Mouse (Mus musculus) cortical plate, adult 2 months (tissue): Measurements from ENCODE around the gene Pigm. TPM values are rescaled to one million over a fixed set of nuclear protein-coding genes. Genes with fewer than 3 reads are reported as not detected.
A peak's percentile ranks its signal among the peaks of the same experiment; 100 is the strongest.

Source experiments
- H3K27ac ChIP-seq: fragments of 200-500 bp; 2 replicates; pipeline ENCODE4 v1.5.1; 2012; ENCODE audit warnings: low read length, control low read depth, inconsistent platforms; ENCODE audit not compliant: insufficient read depth
- H3K4me1 ChIP-seq: fragments of 200-500 bp; 2 replicates; pipeline ENCODE4 v1.6.1; 2011; ENCODE audit warnings: low read length; ENCODE audit not compliant: control insufficient read depth, insufficient read depth
- H3K4me3 ChIP-seq: fragments of 200-500 bp; 2 replicates; pipeline ENCODE4 v1.5.1; 2011; ENCODE audit warnings: mild to moderate bottlenecking, low read length, control low read depth; ENCODE audit not compliant: insufficient read depth
- CTCF ChIP-seq: fragments of 200-500 bp; IDR thresholded peaks from 2 replicates; pipeline ENCODE4 v1.5.1; 2011; ENCODE audit warnings: mild to moderate bottlenecking, control low read depth, low read length; ENCODE audit not compliant: insufficient read depth; ENCODE audit errors: extremely low read depth
- POLR2A ChIP-seq: fragments of 200-500 bp; IDR thresholded peaks from 2 replicates; pipeline ENCODE4 v1.6.1; 2011; ENCODE audit warnings: mild to moderate bottlenecking, low read length, control low read depth; ENCODE audit not compliant: insufficient read depth; ENCODE audit errors: extremely low read depth
- polyA plus RNA-seq: library from polyadenylated mRNA; depleted of rRNA; stranded (reverse); fragments of >200 nt; gene quantifications from 2 replicates; pipeline ENCODE4 v1.2.3, GENCODE M21; 2012

Pigm gene
- polyA plus RNA-seq, 1 experiment = 6.5 TPM

DNA sequence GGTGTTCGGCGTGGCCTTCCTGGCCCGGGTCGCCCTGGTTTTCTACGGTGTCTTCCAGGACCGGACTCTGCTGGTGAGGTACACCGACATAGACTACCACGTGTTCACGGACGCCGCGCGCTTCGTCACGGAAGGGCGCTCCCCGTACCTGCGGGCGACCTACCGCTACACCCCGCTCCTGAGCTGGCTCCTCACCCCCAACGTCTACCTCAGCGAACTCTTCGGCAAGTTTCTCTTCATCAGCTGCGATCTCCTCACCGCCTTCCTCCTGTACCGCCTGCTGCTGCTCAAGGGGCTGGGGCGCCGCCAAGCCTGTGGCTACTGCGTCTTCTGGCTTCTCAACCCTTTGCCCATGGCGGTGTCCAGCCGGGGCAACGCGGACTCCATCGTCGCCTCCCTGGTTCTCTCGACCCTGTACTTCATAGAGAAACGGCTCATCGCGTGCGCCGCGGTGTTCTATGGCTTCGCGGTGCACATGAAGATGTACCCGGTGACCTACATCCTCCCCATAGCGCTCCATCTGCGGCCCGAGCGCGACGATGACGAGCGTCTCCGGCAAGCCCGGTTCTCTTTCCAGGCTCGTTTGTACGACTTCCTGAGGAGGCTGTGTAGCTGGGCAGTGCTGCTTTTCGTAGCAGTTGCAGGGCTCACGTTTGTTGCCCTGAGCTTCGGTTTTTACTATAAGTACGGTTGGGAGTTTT, 562 bp downstream of the Pigm start:
- TF ChIP-seq CTCF (no peak), POLR2A (no peak)
- Histone ChIP-seq H3K4me3 (peak overlapping the region; percentile 96), H3K4me1 (peaks cover 8% of the 10 kb centered on the region), H3K27ac (no peak overlapping the region; the same call in 1 of the 2 replicates)

DNA sequence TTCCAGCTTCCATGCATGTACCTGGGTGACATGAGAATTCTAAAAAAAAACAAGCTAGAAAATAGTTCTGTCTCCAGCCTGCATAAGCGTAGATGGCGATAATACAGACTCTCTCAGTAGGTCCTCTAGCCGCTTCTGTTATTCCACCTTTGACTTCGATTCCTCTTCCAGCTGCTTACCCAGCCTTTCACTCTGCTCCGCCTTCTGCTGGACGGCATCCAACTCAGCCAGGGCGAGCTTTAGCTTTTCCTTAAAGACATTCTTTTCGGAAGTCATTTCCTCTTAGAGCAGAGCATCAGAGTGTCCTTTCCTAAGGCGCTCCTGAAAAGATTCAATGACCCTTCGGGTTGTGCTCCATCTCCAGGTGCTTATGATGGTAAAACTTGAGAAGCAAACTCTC, 3.7 kb downstream of the Pigm start:
- Histone ChIP-seq H3K4me1 (peaks cover 8% of the 10 kb centered on the region), H3K27ac (no peak overlapping the region), H3K4me3 (no peak overlapping the region)
- TF ChIP-seq CTCF = no peak
- TF ChIP-seq POLR2A = no peak

GRCm38 (mm10) chr1:172382090-172382489, 5.7 kb downstream of the Pigm start:
- Histone ChIP-seq H3K4me1 (peaks cover 8% of the 10 kb centered on the region), H3K4me3 (no peak overlapping the region), H3K27ac (no peak overlapping the region)
- no peak for TF ChIP-seq POLR2A
- TF ChIP-seq CTCF = no peak

DNA sequence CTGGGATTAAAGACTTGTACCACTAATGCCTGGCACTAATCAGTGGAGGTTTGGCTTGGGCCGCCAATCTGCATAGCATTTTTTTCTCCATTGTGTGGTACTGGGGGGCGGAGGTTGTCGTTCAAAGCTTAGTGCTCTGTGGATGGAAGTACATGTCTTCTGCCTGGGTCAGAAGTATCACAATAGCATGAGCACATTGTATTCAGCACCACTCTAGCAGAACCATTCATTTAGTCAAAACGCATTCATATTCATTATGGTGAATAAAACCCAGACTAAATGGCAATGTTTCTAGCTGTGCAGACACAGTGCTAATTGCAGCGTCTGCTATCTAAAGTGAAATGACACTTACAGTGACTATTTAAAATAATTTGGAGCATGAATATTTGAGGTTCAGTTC, 10.9 kb downstream of the Pigm start:
- TF ChIP-seq POLR2A (no peak), CTCF (no peak)
- Histone ChIP-seq H3K4me3 (no peak overlapping the region), H3K4me1 (no peaks in the 10 kb centered on the region; the same call in 1 of the 2 replicates), H3K27ac (no peak overlapping the region)

DNA sequence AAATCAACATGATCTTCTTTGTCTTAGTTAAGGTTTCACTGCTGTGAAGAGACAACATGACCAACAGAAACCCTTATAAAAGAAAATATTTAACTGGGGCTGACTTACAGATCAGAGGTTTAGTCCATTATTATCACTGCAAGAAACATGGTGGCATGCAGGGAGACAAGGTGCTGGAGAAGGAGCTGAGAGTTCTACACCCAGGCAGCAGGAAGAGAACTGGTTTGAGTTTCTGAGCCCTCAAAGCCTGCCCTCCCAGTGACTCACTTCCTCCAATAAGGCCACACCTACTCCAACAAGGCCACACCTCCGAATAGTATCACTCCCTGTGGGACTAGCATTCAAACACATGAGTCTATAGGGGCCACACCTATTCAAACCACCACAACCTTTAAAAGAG, 14.4 kb downstream of the Pigm start:
- TF ChIP-seq CTCF (no peak), POLR2A (no peak)
- H3K4me3 ChIP-seq = no peak overlapping the region
- no peaks in the 10 kb centered on the region; the same call in 1 of the 2 replicates for H3K4me1 ChIP-seq
- H3K27ac ChIP-seq = no peak overlapping the region

- H3K4me1 ChIP-seq = no peaks in the 10 kb centered on the region; the same call in 1 of the 2 replicates
- no peak overlapping the region for H3K27ac ChIP-seq
- no peak for TF ChIP-seq POLR2A
- TF ChIP-seq CTCF = no peak
- H3K4me3 ChIP-seq = no peak overlapping the region
These were observed 15.6 kb downstream of the Pigm start for GRCm38 (mm10) chr1:172391807-172392581.

GRCm38 (mm10) chr1:172392643-172393170, 16.4 kb downstream of the Pigm start:
- Histone ChIP-seq H3K4me3 (no peak overlapping the region), H3K27ac (no peak overlapping the region), H3K4me1 (no peaks in the 10 kb centered on the region; the same call in 1 of the 2 replicates)
- TF ChIP-seq POLR2A = no peak
- TF ChIP-seq CTCF = no peak

- H3K27ac ChIP-seq = no peak overlapping the region
- H3K4me1 ChIP-seq = no peaks in the 10 kb centered on the region; the same call in 1 of the 2 replicates
- TF ChIP-seq CTCF (no peak), POLR2A (no peak)
- H3K4me3 ChIP-seq = no peak overlapping the region
These were observed 17.4 kb downstream of the Pigm start for GRCm38 (mm10) chr1:172393739-172394138.

- no peak overlapping the region for H3K4me3 ChIP-seq
- no peaks in the 10 kb centered on the region for H3K4me1 ChIP-seq
- no peak overlapping the region for H3K27ac ChIP-seq
- no peak for TF ChIP-seq CTCF
- TF ChIP-seq POLR2A = no peak
These were observed 20.8 kb downstream of the Pigm start for GRCm38 (mm10) chr1:172396996-172397752.
